Mouse (Mus musculus): ENCODE measurements around the gene Rhobtb3.

GRCm38 (mm10) chr13:75833499-75833898 lies 110.2 kb downstream of the Rhobtb3 start:
- TF ChIP-seq CTCF (IDR thresholded peaks at IDR 0.05; ENCODE audit: low read depth, low read length) (no peak), POLR2A (IDR thresholded peaks at IDR 0.05; ENCODE audit: extremely low read depth, insufficient read depth, low read length) (no peak)
